Mouse (Mus musculus): ENCODE data around the gene Gm5640. TPM values are rescaled to one million over a fixed set of nuclear protein-coding genes. Genes with fewer than 3 reads are reported as not detected.
"Not testable (repeated sequence)": the region's sequence is repeated elsewhere in the genome, so short reads cannot be mapped to it uniquely, and the experiment has no call there.

Gene Gm5640
- polyA plus RNA-seq (2014; fragmentation: Nextera tagmentation; extraction: Ambion mirVana) = 0.10 and 0.41 TPM in 2 replicates

GRCm38 (mm10) chrX:74645466-74646323 lies at the start of gene Gm5640:
Gene Gm5640 (minus strand): TSS chrX:74645635.
- not testable (repeated sequence) for H3K27me3 ChIP-seq (ENCODE audit: control insufficient read depth, insufficient read depth, low read length); H3K4me3 ChIP-seq (replicated peaks; ENCODE audit: low read length); H3K9me3 ChIP-seq (ENCODE audit: control insufficient read depth, low read length); H3K36me3 ChIP-seq (replicated peaks; ENCODE audit: control insufficient read depth, insufficient read depth); H3K27ac ChIP-seq; H3K9ac ChIP-seq; H3K4me1 ChIP-seq (replicated peaks; ENCODE audit: control insufficient read depth, insufficient read depth, low read length); H3K4me2 ChIP-seq (replicated peaks); DNase-seq (ENCODE audit: low spot score)
- ATAC-seq (ENCODE audit: low FRiP score) = peak; percentile 62
- WGBS = 63% methylated on average over 2 of the region's 5 CpGs

GRCm38 (mm10) chrX:74646393-74646792 lies 958 bp upstream of the Gm5640 start:
- H3K9me3 ChIP-seq (ENCODE audit: control insufficient read depth, low read length); H3K4me3 ChIP-seq (replicated peaks; ENCODE audit: low read length); H3K36me3 ChIP-seq (replicated peaks; ENCODE audit: control insufficient read depth, insufficient read depth); H3K27me3 ChIP-seq (ENCODE audit: control insufficient read depth, insufficient read depth, low read length); H3K4me1 ChIP-seq (replicated peaks; ENCODE audit: control insufficient read depth, insufficient read depth, low read length); H3K4me2 ChIP-seq (replicated peaks); DNase-seq (ENCODE audit: low spot score); H3K27ac ChIP-seq; ATAC-seq (ENCODE audit: low FRiP score); H3K9ac ChIP-seq: not testable (repeated sequence)
- WGBS = no CpG with 5 or more reads among the region's 1 CpGs

- H3K4me1 ChIP-seq (replicated peaks; ENCODE audit: control insufficient read depth, insufficient read depth, low read length) = no peaks in the 10 kb centered on the region
- no peak within 1 kb of the TSS for H3K4me3 ChIP-seq (replicated peaks; ENCODE audit: low read length)
- WGBS = 88% methylated on average over 2 of the region's 2 CpGs
- no peak for ATAC-seq (ENCODE audit: low FRiP score)
- H3K27me3 ChIP-seq (ENCODE audit: control insufficient read depth, insufficient read depth, low read length) = no peaks in the 10 kb centered on the region
- H3K9me3 ChIP-seq (ENCODE audit: control insufficient read depth, low read length) = no peaks in the 10 kb centered on the region
- no peak for DNase-seq (ENCODE audit: low spot score)
- H3K4me2 ChIP-seq (replicated peaks) = no peak within 1 kb of the TSS
- H3K36me3 ChIP-seq (replicated peaks; ENCODE audit: control insufficient read depth, insufficient read depth) = no peaks in the 10 kb centered on the region
- no peak within 1 kb of the TSS for H3K27ac ChIP-seq
- no peak within 1 kb of the TSS for H3K9ac ChIP-seq
These were observed 53.1 kb downstream of the Gm5640 start, which contains the start of gene Olfr1325 for GRCm38 (mm10) chrX:74592379-74592778. Gene Olfr1325 (plus strand): TSS chrX:74592679.

Other genes with a start within 250 kb of the Gm5640 start
- gene G6pdx, start 216.4 kb downstream of the Gm5640 start, polyA plus RNA-seq (2014; fragmentation: Nextera tagmentation; extraction: Ambion mirVana) = 48.8 and 52.3 TPM in 2 replicates
- gene Gm6880, start 164.2 kb downstream of the Gm5640 start, polyA plus RNA-seq (2014; fragmentation: Nextera tagmentation; extraction: Ambion mirVana) = not detected in 2 replicates
- gene Olfr1326-ps1, start 70.7 kb downstream of the Gm5640 start, polyA plus RNA-seq (2014; fragmentation: Nextera tagmentation; extraction: Ambion mirVana) = not detected in 2 replicates
- gene Olfr1325, start 53.0 kb downstream of the Gm5640 start, polyA plus RNA-seq (2014; fragmentation: Nextera tagmentation; extraction: Ambion mirVana) = not detected in 2 replicates
- not detected in 2 replicates for gene Gm6890, start 95.3 kb upstream of the Gm5640 start, polyA plus RNA-seq (2014; fragmentation: Nextera tagmentation; extraction: Ambion mirVana)
- gene Gm5936, start 191.6 kb upstream of the Gm5640 start, polyA plus RNA-seq (2014; fragmentation: Nextera tagmentation; extraction: Ambion mirVana) = 0.12 and 0.13 TPM in 2 replicates